Mouse (Mus musculus) cerebellum, adult 11-12 months (tissue): ENCODE data around the gene Sec23a.
"Not testable (repeated sequence)": the region's sequence is repeated elsewhere in the genome, so short reads cannot be mapped to it uniquely, and the experiment has no call there.

ENCODE experiments used
- DNase-seq: peaks from one replicate; pipeline ENCODE4 v3.0.0; 2022

The Sec23a gene

DNA sequence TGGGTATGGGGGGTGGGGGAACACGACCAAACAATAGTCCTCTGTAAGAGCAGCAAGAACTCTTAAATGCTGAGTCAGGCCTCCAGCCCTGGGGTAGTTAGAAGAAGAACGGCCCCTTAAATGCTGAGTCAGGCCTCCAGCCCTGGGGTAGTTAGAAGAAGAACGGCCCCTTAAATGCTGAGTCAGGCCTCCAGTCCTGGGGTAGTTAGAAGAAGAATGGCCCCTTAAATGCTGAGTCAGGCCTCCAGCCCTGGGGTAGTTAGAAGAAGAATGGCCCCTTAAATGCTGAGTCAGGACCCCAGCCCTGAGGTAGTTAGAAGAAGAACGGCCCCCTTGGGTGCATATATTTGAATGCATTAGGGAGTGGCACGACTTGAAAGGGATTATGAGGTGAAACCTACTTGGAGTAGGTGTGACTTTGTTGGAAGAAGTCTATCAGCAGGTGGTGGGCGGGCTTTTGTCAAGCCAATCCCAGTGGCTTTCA is 30.6 kb downstream of the Sec23a start:
- not testable (repeated sequence) for DNase-seq

DNA sequence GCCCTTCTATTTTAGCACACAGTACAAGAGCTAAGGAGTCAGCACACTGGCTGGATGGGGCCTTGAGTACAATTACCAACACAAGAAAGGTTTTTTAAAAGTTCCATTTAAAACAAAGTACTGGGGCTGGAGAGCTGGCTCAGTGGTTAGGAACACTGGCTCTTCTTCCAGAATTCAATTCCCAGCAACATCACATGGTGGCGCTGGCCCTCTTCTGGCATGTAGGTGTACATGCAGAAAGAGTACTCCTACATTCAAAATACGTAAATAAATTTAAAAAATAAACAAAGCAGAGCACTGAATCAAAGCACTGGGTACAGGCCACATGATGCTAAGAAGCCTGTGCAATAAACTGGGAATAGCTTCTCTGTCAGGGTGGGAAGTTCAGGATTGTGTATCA is 34.9 kb downstream of the Sec23a start:
- DNase-seq = no peak

DNA sequence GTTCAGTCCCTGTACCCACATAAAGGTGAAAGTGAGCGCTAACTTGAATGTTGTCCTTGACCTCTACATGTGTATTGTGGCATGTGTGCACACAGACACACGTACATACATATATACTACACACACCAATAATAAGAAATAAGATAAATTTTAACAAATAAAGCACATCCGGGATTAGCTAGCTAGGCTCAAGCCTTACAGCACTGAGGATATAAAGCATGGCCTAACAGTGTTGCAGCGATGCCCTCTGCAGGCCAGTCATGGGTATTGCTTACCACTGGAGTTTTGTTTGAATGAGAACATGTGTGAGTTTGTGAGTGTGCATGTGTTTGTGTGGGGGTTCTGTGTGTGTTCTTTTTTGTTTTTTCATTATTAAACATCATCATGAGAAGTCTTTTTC is 47.2 kb downstream of the Sec23a start:
- no peak for DNase-seq

DNA sequence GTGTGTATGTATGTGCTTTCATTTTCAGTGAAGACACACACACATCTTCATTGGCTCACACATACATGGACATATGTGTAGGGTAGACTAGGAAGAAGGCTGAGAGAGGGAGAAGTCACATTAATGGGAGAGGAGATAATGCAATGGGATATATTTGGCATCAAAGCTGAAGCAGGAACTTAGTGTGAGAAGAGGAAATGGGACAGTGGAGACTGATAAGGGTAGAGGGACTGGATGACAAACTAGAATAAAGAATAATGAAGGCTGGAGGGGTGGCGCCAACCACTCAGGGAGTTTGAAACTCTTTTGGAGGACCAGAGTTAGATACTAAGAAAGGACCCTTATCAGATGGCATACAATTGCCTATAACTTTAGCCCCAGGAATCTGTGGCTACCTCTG is 51.0 kb downstream of the Sec23a start:
- DNase-seq = no peak

DNA sequence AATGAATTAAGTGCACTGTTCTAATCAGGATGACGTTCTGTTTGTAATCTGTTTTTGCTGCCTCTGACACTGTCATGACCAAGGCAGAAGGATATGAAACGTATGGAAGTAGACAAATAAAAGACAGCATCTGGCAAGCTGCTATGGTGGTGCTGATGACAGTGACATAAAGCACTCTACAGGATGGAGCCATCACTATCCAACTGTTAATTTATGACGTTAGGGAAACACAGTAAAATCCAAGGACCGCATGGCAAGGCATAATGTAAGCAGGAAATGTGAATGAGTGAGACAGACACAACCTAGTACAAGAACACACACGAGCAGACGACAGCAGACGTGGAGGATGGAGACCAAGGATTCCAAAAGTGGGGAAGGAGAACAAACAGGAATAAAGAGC is 55.2 kb downstream of the Sec23a start:
- DNase-seq = no peak

DNA sequence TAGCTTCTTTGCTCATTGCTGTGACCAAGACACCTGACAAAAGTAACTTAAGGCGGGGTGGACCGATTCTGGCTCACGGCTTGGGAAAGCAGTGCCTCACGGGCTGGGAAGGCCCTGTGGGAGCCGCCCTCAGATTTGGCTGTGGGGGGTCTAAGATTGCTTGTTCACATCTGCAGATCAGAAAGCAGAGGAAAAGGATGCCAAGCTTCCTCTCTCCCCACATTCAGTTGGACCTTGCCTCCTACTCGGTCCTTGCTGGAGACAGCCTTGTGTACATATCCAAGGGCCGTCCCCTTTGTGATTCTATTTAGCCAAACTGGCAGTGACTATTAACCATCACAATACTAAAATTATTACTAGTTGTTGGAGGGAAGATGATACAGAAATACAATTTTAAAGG is 55.7 kb downstream of the Sec23a start:
- no peak for DNase-seq

DNA sequence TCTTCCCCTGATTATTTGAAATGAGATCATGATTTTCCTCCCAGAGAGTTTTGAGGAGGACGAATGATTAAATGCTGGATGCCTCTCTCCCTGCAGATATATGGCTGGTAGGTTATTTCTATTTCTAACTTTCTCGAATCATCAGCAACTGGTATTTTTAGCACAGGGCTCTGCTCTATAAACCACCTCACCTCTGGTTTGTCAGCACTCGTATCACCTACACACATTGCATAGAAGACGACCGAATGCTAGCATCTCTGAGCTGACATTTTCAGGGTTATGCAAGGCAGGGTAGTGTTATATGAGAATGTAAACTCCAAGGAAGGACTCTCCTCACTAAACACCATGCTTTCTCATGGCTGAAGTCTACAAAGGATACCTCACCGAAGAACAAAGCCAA is 63.9 kb downstream of the Sec23a start:
- no peak for DNase-seq

DNA sequence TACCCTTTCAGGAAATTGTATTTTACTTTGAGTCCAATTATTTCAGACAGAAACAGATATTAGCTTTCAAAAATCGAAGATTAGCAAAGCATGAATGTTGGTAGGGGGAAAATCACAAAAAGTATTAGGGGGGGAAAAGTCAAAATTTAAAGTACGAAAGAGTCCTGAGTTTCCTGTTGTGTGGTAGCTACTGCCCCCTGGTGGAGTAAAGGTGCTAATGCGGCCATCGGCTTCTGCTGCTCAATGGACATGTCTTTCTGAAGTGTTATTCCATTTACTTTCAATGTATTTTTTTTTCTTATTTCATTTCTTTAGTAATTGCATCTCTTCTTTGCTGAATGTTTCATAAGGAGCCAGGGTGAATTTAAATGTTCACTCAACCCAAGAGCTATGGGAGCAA is 64.6 kb downstream of the Sec23a start:
- no peak for DNase-seq

DNA sequence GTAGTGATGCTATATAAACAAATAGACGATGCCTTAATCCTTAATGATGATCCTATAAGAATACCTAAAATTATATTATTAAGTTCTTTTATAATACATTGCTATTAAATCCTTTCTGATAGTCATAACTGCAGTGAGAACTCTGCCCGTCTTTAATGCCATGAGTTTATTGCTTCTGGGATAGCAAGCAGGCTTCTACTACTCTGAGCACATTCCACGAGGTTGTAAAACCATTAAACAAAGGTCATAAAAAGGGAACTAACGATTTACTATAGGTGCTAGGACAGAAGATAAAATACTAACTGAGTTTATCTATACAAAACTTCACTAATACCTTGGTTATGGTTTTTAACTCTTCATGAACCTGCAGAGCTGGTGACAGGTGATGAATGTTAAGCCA is 69.3 kb downstream of the Sec23a start:
- no peak for DNase-seq

DNA sequence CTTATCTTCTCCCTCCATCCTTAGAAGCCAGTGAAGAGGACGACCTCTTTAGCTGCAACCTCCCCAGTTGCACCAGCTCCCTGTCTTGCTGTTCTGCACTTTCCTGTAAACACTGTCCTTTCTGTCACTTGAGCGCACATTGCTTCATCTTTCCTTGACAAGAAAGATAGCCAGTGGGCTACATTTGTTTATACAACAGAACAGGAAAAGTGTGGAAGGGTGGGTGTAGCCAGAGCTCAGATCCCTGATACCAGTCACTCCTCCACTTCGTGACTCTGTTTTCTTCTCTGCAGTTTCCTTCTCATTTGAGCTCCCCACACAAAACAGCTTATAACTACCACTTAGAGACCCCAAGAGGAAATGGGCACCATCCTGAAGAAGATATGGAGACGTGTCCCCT is 77.2 kb downstream of the Sec23a start:
- no peak for DNase-seq

DNA sequence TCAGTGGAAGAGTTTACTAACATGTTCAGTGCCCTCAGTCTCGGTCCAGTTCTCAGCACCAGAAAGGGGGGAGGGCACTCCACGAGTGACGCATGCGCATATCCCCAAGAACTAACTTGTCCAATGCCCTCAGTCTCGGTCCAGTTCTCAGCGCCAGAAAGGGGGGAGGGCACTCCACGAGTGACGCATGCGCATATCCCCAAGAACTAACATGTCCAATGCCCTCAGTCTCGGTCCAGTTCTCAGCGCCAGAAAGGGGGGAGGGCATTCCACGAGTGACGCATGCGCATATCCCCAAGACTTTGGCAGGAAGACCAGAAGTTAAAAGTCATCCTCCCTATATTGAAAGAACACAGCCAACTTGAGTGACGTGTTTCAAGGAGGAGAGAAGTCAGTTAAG is 86.8 kb downstream of the Sec23a start:
- DNase-seq = no peak

DNA sequence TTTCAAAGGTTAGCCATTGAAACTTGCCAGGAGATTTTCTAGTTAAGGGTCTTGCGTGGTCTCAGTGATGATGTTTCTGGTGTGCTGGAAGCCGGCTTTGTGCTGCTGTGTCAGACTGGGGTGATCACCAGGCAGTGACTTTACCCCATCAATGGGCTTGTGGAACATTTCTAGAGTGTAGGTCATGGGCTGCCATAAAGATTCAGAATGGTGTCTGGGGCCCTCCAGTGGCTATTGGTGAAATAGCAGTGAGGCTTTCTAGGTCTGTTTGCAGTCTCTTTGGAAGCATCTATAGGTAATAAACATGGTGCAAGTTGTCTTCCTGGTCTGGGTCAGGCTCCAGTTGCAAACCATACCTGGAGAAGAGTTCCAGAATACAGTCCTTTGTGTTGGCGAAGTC is 87.8 kb downstream of the Sec23a start:
- no peak for DNase-seq

DNA sequence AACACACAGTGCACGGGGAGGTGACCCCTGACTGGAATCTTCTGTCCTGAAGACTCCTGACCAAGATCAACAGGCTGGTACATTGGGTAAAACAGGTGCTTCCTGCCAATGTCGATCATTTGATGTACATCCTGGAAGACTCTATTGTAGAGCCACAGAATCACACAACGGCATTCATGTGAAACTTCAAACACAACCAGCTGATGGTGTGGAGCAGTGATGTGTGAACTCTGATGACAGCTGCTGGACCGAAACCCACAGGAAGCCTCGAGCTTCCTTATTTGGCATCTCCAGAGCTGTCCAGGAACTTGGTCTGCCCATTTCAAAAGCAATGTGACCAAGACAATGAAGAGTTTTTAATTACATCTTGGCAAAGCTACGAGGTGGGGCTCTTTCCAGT is 91.0 kb downstream of the Sec23a start:
- DNase-seq = no peak

DNA sequence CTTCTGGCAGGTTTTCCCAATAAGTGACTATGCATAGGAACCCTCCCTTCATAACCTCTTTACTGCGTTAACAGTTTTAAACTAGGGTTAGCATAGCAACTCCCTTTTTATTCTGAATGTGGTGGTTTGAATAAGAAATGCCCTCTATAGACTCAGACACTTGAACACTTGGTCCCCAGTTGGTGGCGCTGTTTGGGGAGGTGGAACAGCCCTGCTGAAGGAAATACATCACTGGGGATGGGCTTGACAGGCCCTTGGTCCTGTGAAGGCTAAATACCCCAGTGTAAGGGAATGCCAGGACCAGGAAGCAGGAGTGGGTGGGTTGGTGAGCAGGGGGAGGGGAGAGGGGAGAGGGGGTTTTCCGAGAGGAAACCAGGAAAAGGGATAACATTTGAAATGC is 92.3 kb downstream of the Sec23a start:
- DNase-seq = no peak

DNA sequence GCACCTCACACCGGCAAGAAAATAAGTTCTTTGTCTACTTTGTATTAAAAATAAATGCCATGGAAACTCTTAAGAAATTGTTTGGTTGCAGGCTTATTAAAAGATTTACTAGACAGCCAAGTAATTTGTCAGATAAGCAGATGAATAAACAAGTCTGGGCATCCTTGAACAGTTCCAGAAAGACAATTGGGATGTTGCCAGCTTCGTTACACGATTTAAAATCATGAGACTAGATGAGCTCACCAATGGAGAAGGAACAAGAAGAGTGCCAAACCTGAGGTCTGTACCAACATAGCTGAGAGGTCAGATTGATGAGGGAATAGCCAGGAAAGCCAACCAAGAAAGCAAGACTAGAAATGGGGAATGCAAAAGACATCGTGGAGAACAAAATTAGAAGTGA is 102.0 kb downstream of the Sec23a start:
- DNase-seq = no peak
